Mouse (Mus musculus): ENCODE measurements around the gene Klf7. TPM values are rescaled to one million over a fixed set of nuclear protein-coding genes. Genes with fewer than 3 reads are reported as not detected.

The Klf7 gene
- total and polyA plus RNA-seq, 3 experiments = 1.6 to 3.1 TPM; not detected in 1

DNA sequence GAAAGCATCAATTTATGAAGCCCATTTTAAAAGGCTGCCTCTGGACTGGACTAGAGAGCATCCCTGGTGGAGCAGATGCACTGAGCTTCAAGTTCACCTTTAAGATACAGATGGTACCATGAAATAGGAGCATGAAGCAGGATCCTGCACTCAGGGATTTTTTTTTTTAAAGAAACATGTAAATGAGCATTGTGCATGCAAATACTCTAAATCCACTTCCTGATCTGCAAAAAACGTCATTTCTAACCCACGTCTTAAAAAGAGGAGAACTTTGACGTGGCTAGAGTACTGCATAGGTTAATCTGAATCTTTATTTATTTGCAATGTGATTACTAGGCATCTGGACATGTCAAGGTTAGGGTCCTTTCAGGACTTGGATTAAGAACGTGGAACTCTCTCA, 73.5 kb downstream of the Klf7 start:
- H3K79me2 ChIP-seq (ENCODE audit: control insufficient read depth, insufficient read depth, low read length, poor library complexity) = no peaks in the 10 kb centered on the region
- H3K27ac ChIP-seq (ENCODE audit: control insufficient read depth, low read depth, low read length) = no peak overlapping the region
- no peak for DNase-seq (ENCODE audit: low read depth, low spot score)
- H3K4me3 ChIP-seq (ENCODE audit: control insufficient read depth in 1 of 2, insufficient read depth in 1 of 2, low read depth in 2 of 2, low read length in 2 of 2) = no peak overlapping the region
- H3K4me1 ChIP-seq (ENCODE audit: control insufficient read depth in 1 of 2, insufficient read depth in 2 of 2, low read length in 2 of 2) = no peaks in the 10 kb centered on the region
- H3K36me3 ChIP-seq (ENCODE audit: control insufficient read depth in 1 of 2, insufficient read depth in 2 of 2, low read length in 2 of 2) = no peaks in the 10 kb centered on the region
- no peak for TF ChIP-seq USF1 (IDR thresholded peaks at IDR 0.05; ENCODE audit: low read depth, low read length)
- no peak for TF ChIP-seq SMC3 (IDR thresholded peaks at IDR 0.05; ENCODE audit: low read depth, low read length)
- no peak for TF ChIP-seq UBTF (IDR thresholded peaks at IDR 0.05; ENCODE audit: borderline replicate concordance, insufficient read depth, low read depth, low read length)
- no peak for TF ChIP-seq EP300 (IDR thresholded peaks at IDR 0.05; ENCODE audit: low read depth in 1 of 2, low read length in 2 of 2)
- TF ChIP-seq POLR2AphosphoS2 (IDR thresholded peaks at IDR 0.05; ENCODE audit: low read length) = no peak
- no peak for TF ChIP-seq POLR2A (IDR thresholded peaks at IDR 0.05; ENCODE audit: control insufficient read depth in 1 of 2, insufficient read depth in 1 of 2, low read depth in 1 of 2, low read length in 2 of 2, poor library complexity in 1 of 2)
- no peak for TF ChIP-seq MAZ (IDR thresholded peaks at IDR 0.05; ENCODE audit: low read depth, low read length)
- TF ChIP-seq TCF12 (IDR thresholded peaks at IDR 0.05; ENCODE audit: low read depth, low read length) = no peak
- no peak for TF ChIP-seq ZMIZ1 (IDR thresholded peaks at IDR 0.05; ENCODE audit: low read depth, low read length)
- no peak for TF ChIP-seq ETS1 (IDR thresholded peaks at IDR 0.05; ENCODE audit: low read depth, low read length)
- TF ChIP-seq MYB (IDR thresholded peaks at IDR 0.05; ENCODE audit: low read depth, low read length) = no peak
- no peak for TF ChIP-seq NELFE (IDR thresholded peaks at IDR 0.05; ENCODE audit: low read depth, low read length)
- TF ChIP-seq ELF1 (IDR thresholded peaks at IDR 0.05; ENCODE audit: low read depth, low read length) = no peak
- no peaks in the 10 kb centered on the region for H3K27me3 ChIP-seq (ENCODE audit: control insufficient read depth in 1 of 2, insufficient read depth in 2 of 2, low read length in 2 of 2)
- no peak overlapping the region for H3K9ac ChIP-seq (ENCODE audit: control insufficient read depth, low read depth, low read length, poor library complexity, severe bottlenecking)
- H3K9me3 ChIP-seq (replicated peaks; ENCODE audit: insufficient read depth, low read length) = no peaks in the 10 kb centered on the region

GRCm38 (mm10) chr1:64046802-64047156, 75.3 kb downstream of the Klf7 start:
- H3K9ac ChIP-seq (ENCODE audit: control insufficient read depth, low read depth, low read length, poor library complexity, severe bottlenecking) = no peak overlapping the region
- H3K79me2 ChIP-seq (ENCODE audit: control insufficient read depth, insufficient read depth, low read length, poor library complexity) = no peaks in the 10 kb centered on the region
- no peak overlapping the region for H3K27ac ChIP-seq (ENCODE audit: control insufficient read depth, low read depth, low read length)
- no peak for TF ChIP-seq MAX (IDR thresholded peaks at IDR 0.05; ENCODE audit: low read length)
- TF ChIP-seq NRF1 (IDR thresholded peaks at IDR 0.05; ENCODE audit: insufficient read depth, low read depth, low read length, poor library complexity, severe bottlenecking) = no peak
- TF ChIP-seq MAZ (IDR thresholded peaks at IDR 0.05; ENCODE audit: low read depth, low read length) = no peak
- no peaks in the 10 kb centered on the region for H3K4me1 ChIP-seq (ENCODE audit: control insufficient read depth in 1 of 2, insufficient read depth in 2 of 2, low read length in 2 of 2)
- DNase-seq (ENCODE audit: low read depth, low spot score) = no peak
- H3K4me3 ChIP-seq (ENCODE audit: control insufficient read depth in 1 of 2, insufficient read depth in 1 of 2, low read depth in 2 of 2, low read length in 2 of 2) = no peak overlapping the region
- H3K27me3 ChIP-seq (ENCODE audit: control insufficient read depth in 1 of 2, insufficient read depth in 2 of 2, low read length in 2 of 2) = no peaks in the 10 kb centered on the region
- no peaks in the 10 kb centered on the region for H3K9me3 ChIP-seq (replicated peaks; ENCODE audit: insufficient read depth, low read length)
- H3K36me3 ChIP-seq (ENCODE audit: control insufficient read depth in 1 of 2, insufficient read depth in 2 of 2, low read length in 2 of 2) = no peaks in the 10 kb centered on the region

Measured in MEL (cell line).